Mouse (Mus musculus): ENCODE data around the gene Tmprss11g. TPM values are rescaled to one million over a fixed set of nuclear protein-coding genes. Genes with fewer than 3 reads are reported as not detected.

The Tmprss11g gene
- polyA plus RNA-seq, 1 experiment, result not detected

DNA sequence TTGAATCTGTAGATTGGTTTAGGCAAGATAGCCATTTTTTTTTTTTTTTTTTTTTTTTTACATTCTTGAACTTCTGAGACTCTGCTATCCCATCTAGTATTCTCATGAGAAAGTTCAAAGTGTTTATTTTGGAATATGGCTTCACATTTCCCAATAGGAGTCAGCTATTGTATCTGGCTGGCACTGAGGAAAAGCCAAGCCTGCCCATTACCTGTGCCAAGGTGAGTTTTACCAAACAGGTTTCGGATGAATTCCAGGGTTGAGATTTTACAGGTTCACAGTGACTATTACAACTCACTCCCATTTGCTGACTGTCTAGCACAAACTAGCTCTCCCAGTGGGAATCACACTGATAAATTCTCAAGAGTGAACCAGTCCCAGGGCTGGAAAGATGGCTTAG is 36.4 kb downstream of the Tmprss11g start:
- no peak for TF ChIP-seq POLR2A (IDR thresholded peaks at IDR 0.05; ENCODE audit: low read depth, low read length)
- TF ChIP-seq CTCF (IDR thresholded peaks at IDR 0.05; ENCODE audit: extremely low read depth, insufficient read length, insufficient replicate concordance, low read depth, low read length), result no peak
- Histone ChIP-seq H3K27ac (ENCODE audit: insufficient read depth, low read depth, low read length) (no peak overlapping the region), H3K36me3 (ENCODE audit: control insufficient read depth, insufficient read depth, low read length) (no peaks in the 10 kb centered on the region), H3K4me1 (ENCODE audit: control insufficient read depth, insufficient read depth, insufficient read length, low read length) (no peaks in the 10 kb centered on the region), H3K27me3 (ENCODE audit: control insufficient read depth, insufficient read depth, low read length) (no peaks in the 10 kb centered on the region), H3K4me3 (ENCODE audit: low read depth, low read length) (no peak overlapping the region)
- 76% methylated on average over 1 of the region's 1 CpGs for WGBS

DNA sequence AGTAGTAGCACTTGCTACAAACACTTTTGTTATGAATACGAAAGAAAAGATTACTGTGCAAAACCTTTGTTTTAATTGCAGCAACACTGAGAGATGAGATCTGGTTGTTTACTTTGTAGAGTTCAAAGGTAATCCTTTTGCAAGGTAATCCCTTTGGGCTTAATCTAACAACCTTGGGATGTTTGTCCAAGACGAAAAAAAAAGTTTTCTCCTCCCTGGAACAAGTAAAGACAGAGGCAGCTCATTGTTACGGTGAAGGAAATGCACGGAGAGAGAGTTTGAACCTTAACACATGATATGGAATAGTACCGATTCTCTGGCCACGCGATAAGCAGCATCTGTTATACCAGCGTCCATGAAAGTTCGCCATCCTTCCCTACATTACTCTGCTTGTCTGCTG is 44.5 kb downstream of the Tmprss11g start:
- WGBS, result 31% methylated on average over 9 of the region's 9 CpGs
- Histone ChIP-seq H3K4me3 (ENCODE audit: low read depth, low read length) (no peak overlapping the region), H3K36me3 (ENCODE audit: control insufficient read depth, insufficient read depth, low read length) (no peaks in the 10 kb centered on the region), H3K27ac (ENCODE audit: insufficient read depth, low read depth, low read length) (no peak overlapping the region), H3K27me3 (ENCODE audit: control insufficient read depth, insufficient read depth, low read length) (no peaks in the 10 kb centered on the region), H3K4me1 (ENCODE audit: control insufficient read depth, insufficient read depth, insufficient read length, low read length) (no peaks in the 10 kb centered on the region)
- no peak for TF ChIP-seq CTCF (IDR thresholded peaks at IDR 0.05; ENCODE audit: extremely low read depth, insufficient read length, insufficient replicate concordance, low read depth, low read length)
- no peak for TF ChIP-seq POLR2A (IDR thresholded peaks at IDR 0.05; ENCODE audit: low read depth, low read length)

DNA sequence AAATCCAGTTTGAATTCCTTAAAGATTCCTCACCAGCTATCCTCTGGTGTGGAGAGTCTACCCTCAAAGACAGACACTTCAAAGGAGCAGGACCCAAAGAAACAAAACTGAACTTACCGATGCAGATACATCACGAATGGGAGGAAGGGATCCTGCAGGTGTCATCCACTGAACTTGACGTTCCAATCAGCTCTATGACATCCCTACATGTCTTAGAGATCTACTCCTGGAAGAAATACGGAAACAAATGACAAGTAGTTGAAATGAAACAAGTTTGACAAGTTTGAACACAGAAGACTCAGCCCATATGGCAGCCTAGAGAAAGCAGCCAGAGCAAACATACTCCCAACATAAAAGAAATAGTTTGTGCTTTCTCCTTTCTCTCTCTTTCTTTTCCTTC is 49.5 kb downstream of the Tmprss11g start, which contains the start of gene Tmprss11a:
Gene Tmprss11a (minus strand): TSS at position 101 of the 400 bp plus-strand sequence.
- Histone ChIP-seq H3K4me1 (ENCODE audit: control insufficient read depth, insufficient read depth, insufficient read length, low read length) (no peaks in the 10 kb centered on the region), H3K4me3 (ENCODE audit: low read depth, low read length) (no peak within 1 kb of the TSS), H3K27ac (ENCODE audit: insufficient read depth, low read depth, low read length) (no peak within 1 kb of the TSS), H3K36me3 (ENCODE audit: control insufficient read depth, insufficient read depth, low read length) (no peaks in the 10 kb centered on the region), H3K27me3 (ENCODE audit: control insufficient read depth, insufficient read depth, low read length) (no peaks in the 10 kb centered on the region)
- 58% methylated on average over 4 of the region's 4 CpGs for WGBS
- TF ChIP-seq CTCF (IDR thresholded peaks at IDR 0.05; ENCODE audit: extremely low read depth, insufficient read length, insufficient replicate concordance, low read depth, low read length) (no peak), POLR2A (IDR thresholded peaks at IDR 0.05; ENCODE audit: low read depth, low read length) (no peak)

DNA sequence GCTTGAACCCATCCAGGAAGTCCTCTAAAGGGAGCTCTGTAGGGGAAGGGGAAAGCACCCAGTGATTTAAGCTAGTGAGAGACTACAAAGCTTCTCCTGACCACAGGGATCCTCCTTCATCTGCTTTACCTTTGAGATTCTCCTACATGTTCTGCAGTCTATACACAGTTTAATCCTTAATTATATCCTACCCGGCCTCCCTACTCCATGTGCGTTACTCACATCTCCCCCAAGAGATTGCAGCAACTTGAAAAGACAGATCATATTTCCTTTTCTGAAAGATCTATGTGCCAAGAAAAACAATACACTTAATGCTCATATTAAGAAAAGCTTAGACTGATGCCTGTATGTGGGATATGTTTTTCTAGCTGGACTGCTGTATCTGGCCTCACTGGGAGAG is 79.1 kb downstream of the Tmprss11g start:
- Histone ChIP-seq H3K4me3 (ENCODE audit: low read depth, low read length) (no peak overlapping the region), H3K36me3 (ENCODE audit: control insufficient read depth, insufficient read depth, low read length) (no peaks in the 10 kb centered on the region), H3K27ac (ENCODE audit: insufficient read depth, low read depth, low read length) (no peak overlapping the region), H3K27me3 (ENCODE audit: control insufficient read depth, insufficient read depth, low read length) (no peaks in the 10 kb centered on the region), H3K4me1 (ENCODE audit: control insufficient read depth, insufficient read depth, insufficient read length, low read length) (no peaks in the 10 kb centered on the region)
- TF ChIP-seq CTCF (IDR thresholded peaks at IDR 0.05; ENCODE audit: extremely low read depth, insufficient read length, insufficient replicate concordance, low read depth, low read length), result no peak
- TF ChIP-seq POLR2A (IDR thresholded peaks at IDR 0.05; ENCODE audit: low read depth, low read length), result no peak
- 88% methylated on average over 2 of the region's 2 CpGs for WGBS

DNA sequence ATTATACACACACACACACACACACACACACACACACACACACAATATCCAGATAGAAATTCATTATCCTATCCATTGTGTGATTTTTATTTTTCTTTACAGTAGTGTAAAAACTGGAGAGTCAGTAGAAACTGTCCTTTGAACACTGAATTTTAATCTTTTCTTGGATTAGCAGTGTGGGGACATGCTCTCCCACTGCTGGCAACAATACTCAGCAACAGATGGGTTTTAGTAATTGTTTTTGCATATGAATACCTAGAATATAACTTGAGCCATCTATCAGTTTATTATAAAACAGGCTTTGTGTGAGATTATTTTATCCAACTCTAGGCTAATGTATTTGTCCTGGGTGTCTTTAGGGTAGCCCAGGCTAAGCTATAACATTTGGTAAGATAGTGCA is 79.9 kb downstream of the Tmprss11g start:
- TF ChIP-seq POLR2A (IDR thresholded peaks at IDR 0.05; ENCODE audit: low read depth, low read length) (no peak), CTCF (IDR thresholded peaks at IDR 0.05; ENCODE audit: extremely low read depth, insufficient read length, insufficient replicate concordance, low read depth, low read length) (no peak)
- no peak overlapping the region for H3K27ac ChIP-seq (ENCODE audit: insufficient read depth, low read depth, low read length)
- H3K36me3 ChIP-seq (ENCODE audit: control insufficient read depth, insufficient read depth, low read length), result no peaks in the 10 kb centered on the region
- H3K27me3 ChIP-seq (ENCODE audit: control insufficient read depth, insufficient read depth, low read length), result no peaks in the 10 kb centered on the region
- H3K4me3 ChIP-seq (ENCODE audit: low read depth, low read length), result no peak overlapping the region
- H3K4me1 ChIP-seq (ENCODE audit: control insufficient read depth, insufficient read depth, insufficient read length, low read length), result no peaks in the 10 kb centered on the region

Other genes starting within 250 kb of the Tmprss11g start
- gene Tmprss11c, start 229.3 kb downstream of the Tmprss11g start, polyA plus RNA-seq (2012; rRNA removed), result not detected in 2 replicates
- gene Tmprss11d, start 145.2 kb downstream of the Tmprss11g start, polyA plus RNA-seq (2012; rRNA removed), result not detected in 2 replicates
- not detected in 2 replicates for gene Tmprss11a, start 49.6 kb downstream of the Tmprss11g start, polyA plus RNA-seq (2012; rRNA removed)
- gene Tmprss11f, start 113.8 kb upstream of the Tmprss11g start, polyA plus RNA-seq (2012; rRNA removed), result not detected in 2 replicates
- gene Tmprss11b, start 157.8 kb upstream of the Tmprss11g start, polyA plus RNA-seq (2012; rRNA removed), result not detected in 2 replicates
- gene Tmprss11e, start 227.2 kb upstream of the Tmprss11g start, polyA plus RNA-seq (2012; rRNA removed), result not detected in 2 replicates